Mouse (Mus musculus): Measurements from ENCODE around the gene Otub1. TPM values are rescaled to one million over a fixed set of nuclear protein-coding genes. Genes with fewer than 3 reads are reported as not detected.
A peak's percentile ranks its signal among the peaks of the same experiment; 100 is the strongest.

The Otub1 gene
- 242 and 249 TPM in 2 replicates for polyA plus RNA-seq (2015; fragmentation: Nextera tagmentation; extraction: Ambion mirVana)

DNA sequence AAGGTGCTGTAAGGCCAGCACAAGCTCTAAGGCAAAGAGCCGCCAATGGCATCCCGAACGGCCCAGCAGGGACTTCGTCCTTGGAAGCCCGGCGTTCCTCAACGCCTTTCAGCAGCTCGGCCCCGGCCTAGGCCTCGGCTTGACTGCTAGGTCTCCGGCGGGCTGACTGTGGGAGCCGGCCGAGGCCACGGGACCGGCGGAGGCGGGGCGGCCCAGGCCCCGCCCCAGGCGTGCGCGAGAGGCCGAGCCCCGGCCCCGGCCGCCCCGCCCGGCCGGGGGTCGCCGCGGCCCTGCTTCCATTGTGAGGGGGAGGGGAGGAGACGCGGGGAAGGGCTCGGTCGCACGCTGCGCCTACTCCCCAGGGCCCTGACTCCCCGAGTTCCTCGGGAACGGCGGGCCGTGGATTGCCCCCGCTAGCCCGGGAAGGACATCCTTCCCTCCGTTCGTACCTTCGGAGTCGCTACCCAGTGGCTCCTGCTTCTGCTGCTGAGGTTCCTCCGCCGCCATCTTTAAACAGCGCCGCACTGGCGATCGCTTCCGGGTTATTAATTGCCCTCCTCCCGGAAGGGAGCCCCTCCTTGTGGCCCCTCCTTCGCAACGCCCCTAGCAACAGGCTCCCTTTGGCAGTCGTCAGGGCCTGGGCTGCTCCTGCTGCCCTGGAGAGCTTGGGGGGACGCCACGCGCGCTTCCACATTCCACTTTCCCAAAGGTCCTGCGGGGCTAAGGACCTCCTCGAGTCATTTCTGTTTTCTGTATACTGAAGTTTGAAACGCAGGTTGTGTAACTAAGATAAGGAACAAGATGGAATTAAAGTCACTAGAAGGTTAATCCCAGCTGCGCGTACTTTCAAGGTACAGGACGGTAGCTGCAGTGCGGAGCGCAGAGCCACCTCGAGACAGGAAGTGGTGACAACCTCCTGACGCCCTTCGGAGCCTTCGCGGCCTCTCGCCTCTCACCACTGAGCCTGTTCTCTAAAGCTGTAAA lies at the start of gene Otub1:
Gene Otub1 (minus strand): TSS at position 564 of the 984 bp plus-strand sequence.
- H3K9me3 ChIP-seq (replicated peaks), result no peaks in the 10 kb centered on the region
- H3K9ac ChIP-seq, result peak within 1 kb of the TSS; percentile 85
- peaks cover 32% of the 10 kb centered on the region for H3K4me1 ChIP-seq
- under 1% methylated on average over 53 of the region's 79 CpGs for WGBS
- H3K36me3 ChIP-seq (ENCODE audit: poor library complexity, severe bottlenecking), result peaks cover 31% of the 10 kb centered on the region
- peak within 1 kb of the TSS; percentile 93 for H3K4me2 ChIP-seq
- no peaks in the 10 kb centered on the region for H3K27me3 ChIP-seq
- peak within 1 kb of the TSS; percentile 93 for H3K27ac ChIP-seq
- peak; percentile 97 for ATAC-seq
- peak within 1 kb of the TSS; percentile 85 for H3K4me3 ChIP-seq

DNA sequence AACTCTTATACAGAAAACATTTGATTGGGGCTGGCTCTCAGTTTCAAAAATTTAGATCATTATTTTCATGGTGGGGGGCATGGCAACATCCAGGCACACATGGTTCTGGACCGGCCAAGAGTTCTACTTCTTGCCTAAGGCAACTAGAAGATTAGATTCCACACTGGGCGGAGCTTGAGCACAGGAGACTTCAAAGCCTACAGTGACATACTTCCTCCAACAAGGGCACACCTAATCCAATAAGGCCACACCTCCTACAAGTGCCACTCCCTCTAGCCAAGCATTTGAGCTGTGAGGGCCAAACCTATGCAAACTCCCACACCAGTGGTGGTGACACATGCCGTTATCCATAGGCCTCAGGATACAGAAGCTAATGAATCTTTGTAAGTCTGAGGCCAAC lies 39.9 kb upstream of the Otub1 start:
- Histone ChIP-seq H3K27me3 (peaks cover 8% of the 10 kb centered on the region; the same call in 1 of the 2 replicates), H3K4me3 (no peak overlapping the region), H3K36me3 (ENCODE audit: poor library complexity, severe bottlenecking) (no peaks in the 10 kb centered on the region), H3K9ac (no peak overlapping the region), H3K9me3 (replicated peaks) (no peaks in the 10 kb centered on the region), H3K4me2 (no peak overlapping the region), H3K4me1 (peaks cover 4% of the 10 kb centered on the region), H3K27ac (no peak overlapping the region)
- 89% methylated on average over 3 of the region's 3 CpGs for WGBS
- ATAC-seq, result no peak

DNA sequence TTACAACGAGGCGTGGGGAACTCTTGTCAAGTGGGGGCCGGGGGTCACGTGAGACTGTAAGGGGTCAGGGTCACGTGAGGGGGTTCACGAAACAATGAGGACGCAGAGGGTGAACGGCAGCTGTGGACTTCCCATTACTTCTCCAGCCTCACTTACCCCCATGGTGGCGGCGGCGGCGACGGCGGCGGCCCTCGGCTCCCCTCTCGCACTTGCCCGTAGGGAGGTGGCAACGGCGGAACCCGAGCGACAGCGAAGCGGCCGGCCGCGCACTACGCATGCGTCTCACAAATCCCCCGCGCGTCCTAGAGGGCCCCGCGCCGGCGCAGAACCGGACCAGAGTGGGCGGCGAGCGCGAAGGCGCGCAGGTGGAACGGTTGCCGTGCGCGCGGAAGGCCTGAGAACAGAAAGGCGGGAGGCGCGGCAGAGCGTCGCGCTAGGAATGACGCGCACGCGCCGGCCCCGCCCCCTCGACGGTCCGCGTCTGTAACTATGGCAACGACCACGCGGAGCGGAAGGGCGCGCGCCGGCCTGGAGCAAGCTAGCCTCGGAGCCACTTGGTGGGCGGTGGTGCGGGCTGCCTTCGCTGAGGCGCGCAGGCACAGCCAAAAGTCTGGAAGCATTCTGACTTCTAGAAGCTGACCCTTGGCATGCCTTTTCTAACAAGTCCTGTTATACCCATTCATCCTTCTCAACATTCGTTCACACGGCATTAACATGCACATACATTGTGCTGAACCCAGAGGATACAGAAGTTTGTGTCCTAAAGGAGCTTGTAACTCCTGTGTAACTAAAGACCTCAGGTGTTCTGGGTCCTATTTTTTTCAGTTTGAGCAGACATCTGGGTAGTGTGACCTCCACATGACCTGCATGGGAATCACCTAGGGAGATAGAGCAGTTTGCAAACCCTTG lies 34.9 kb upstream of the Otub1 start, which contains the start of gene Naa40:
Gene Naa40 (minus strand): TSS at position 402 of the 909 bp plus-strand sequence.
- Histone ChIP-seq H3K4me3 (peak within 1 kb of the TSS; percentile 69), H3K9ac (peak within 1 kb of the TSS; percentile 87), H3K27ac (peak within 1 kb of the TSS; percentile 77), H3K36me3 (ENCODE audit: poor library complexity, severe bottlenecking) (peaks cover 18% of the 10 kb centered on the region; the same call in 1 of the 2 replicates), H3K4me2 (peak within 1 kb of the TSS; percentile 78), H3K4me1 (peaks cover 37% of the 10 kb centered on the region), H3K27me3 (peaks cover 8% of the 10 kb centered on the region; the same call in 1 of the 2 replicates), H3K9me3 (replicated peaks) (no peaks in the 10 kb centered on the region)
- under 1% methylated on average over 71 of the region's 80 CpGs for WGBS
- peak; percentile 98 for ATAC-seq

DNA sequence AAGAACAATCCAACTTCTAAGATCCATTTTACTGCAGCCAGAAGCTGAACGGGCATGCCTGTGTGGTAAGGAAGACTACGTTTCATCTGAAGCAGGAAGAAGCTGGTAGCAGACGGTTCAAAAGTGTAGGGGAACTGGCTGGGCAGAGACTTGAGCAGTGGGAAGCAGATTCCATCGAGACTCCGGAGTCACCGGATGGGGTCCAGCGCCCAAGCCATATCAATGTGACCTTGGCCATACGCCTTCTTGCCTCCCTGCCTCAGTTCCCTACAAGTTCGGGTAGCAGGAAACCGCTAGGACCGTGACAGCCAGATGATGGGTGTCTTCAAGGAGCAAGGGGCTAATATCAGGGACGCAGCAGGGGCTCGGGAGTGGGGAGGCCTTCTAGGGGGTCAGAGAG lies 34.2 kb upstream of the Otub1 start:
- Histone ChIP-seq H3K36me3 (ENCODE audit: poor library complexity, severe bottlenecking) (peaks cover 18% of the 10 kb centered on the region; the same call in 1 of the 2 replicates), H3K27ac (peak overlapping the region; percentile 77; the same call in 1 of the 2 replicates), H3K27me3 (peaks cover 8% of the 10 kb centered on the region; the same call in 1 of the 2 replicates), H3K4me2 (peak overlapping the region; percentile 78), H3K4me1 (peaks cover 39% of the 10 kb centered on the region), H3K4me3 (peak overlapping the region; percentile 69), H3K9ac (peak overlapping the region; percentile 87), H3K9me3 (replicated peaks) (no peaks in the 10 kb centered on the region)
- WGBS, result 2% methylated on average over 13 of the region's 13 CpGs
- no peak for ATAC-seq

DNA sequence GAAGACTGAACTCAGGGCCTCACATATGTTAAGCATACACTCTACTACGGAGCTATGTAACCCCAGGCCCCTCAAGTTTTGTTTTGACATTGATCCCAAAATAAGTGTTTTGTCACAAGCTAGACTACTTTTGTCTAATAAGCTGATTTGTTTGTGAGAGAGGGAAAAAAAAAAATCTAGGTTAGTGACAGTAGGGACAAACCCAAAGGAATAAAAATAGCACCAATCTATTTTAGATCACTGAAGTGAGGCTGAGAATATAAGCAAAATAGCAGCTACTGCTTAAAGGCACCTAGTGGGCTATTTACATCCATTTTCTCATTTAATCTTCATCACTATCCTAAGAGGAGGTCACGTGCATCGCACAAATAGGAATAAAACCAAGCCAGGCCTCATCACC lies 33.5 kb upstream of the Otub1 start:
- Histone ChIP-seq H3K4me3 (peak overlapping the region; percentile 69), H3K4me2 (peak overlapping the region; percentile 78), H3K9ac (peak overlapping the region; percentile 87), H3K9me3 (replicated peaks) (no peaks in the 10 kb centered on the region), H3K27me3 (peaks cover 8% of the 10 kb centered on the region; the same call in 1 of the 2 replicates), H3K27ac (no peak overlapping the region), H3K4me1 (peaks cover 45% of the 10 kb centered on the region), H3K36me3 (ENCODE audit: poor library complexity, severe bottlenecking) (peaks cover 18% of the 10 kb centered on the region; the same call in 1 of the 2 replicates)
- ATAC-seq, result no peak
- 88% methylated on average over 3 of the region's 3 CpGs for WGBS

DNA sequence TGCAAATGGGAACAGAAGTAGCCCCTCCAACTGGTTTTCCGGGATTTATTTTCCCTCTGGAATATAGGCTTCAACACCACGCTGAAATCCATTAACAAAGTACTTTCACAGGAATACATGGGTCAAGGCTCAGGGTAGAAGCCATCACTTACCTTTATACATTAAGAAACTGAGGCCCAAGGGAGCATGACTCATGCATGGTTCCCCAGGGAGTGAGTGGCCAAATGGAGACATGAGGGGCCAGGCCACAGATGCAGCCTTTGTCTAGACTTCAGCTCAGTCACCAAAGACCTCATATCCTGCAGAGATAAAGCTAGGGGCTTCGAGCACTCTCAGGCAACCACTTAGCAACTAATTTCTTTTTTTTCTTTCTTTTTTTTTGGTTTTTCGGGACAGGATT lies 30.6 kb upstream of the Otub1 start:
- H3K27ac ChIP-seq, result no peak overlapping the region
- no peak for ATAC-seq
- no peaks in the 10 kb centered on the region for H3K27me3 ChIP-seq
- H3K36me3 ChIP-seq (ENCODE audit: poor library complexity, severe bottlenecking), result peaks cover 46% of the 10 kb centered on the region
- no peak overlapping the region for H3K9ac ChIP-seq
- H3K4me1 ChIP-seq, result peaks cover 45% of the 10 kb centered on the region
- 81% methylated on average over 4 of the region's 4 CpGs for WGBS
- H3K4me3 ChIP-seq, result no peak overlapping the region
- H3K4me2 ChIP-seq, result no peak overlapping the region
- H3K9me3 ChIP-seq (replicated peaks), result no peaks in the 10 kb centered on the region

DNA sequence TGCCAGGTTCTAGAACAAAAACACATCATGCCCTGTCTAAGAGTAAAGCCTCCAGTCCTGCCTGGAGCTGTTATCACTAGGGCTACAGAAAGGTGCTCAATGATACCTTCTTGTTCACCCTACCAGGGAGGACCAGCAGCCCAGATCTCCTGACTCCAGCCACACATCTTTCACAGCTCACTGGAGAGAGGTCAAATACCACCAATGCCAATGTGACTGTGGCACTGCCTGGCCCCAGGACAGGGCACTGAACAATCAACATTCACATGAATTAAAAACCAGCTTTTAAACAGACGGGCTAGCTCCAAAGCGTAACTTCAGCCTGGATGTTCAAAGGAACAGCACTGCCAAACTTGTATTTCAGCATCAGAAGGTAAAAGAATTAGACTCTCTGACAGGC lies 29.9 kb upstream of the Otub1 start:
- 90% methylated on average over 2 of the region's 2 CpGs for WGBS
- H3K27me3 ChIP-seq, result no peaks in the 10 kb centered on the region
- H3K9me3 ChIP-seq (replicated peaks), result no peaks in the 10 kb centered on the region
- H3K4me3 ChIP-seq, result no peak overlapping the region
- H3K36me3 ChIP-seq (ENCODE audit: poor library complexity, severe bottlenecking), result peaks cover 53% of the 10 kb centered on the region
- H3K4me2 ChIP-seq, result no peak overlapping the region
- no peak overlapping the region for H3K27ac ChIP-seq
- H3K9ac ChIP-seq, result 0 out of 2 replicates have a peak overlapping the region, but pooled peaks have one; percentile 43
- H3K4me1 ChIP-seq, result peaks cover 41% of the 10 kb centered on the region
- ATAC-seq, result no peak

DNA sequence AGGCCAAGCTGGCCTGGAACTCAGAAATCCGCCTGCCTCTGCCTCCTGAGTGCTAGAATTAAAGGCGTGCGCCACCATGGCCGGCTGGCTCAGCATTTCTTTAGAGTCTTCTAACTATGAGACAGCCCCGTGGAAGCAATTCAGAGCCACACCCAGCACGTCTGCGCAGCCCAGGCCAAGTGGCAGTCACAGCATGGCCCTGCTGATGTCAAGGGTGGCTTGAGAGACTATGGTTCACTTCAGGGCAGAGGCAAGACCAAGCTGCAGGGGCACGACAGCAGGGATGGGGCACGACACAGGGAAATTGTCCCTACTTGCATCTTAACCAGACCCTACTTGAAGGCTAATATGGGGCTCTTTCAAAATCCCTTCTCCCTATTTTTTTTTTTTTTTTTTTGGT lies 29.3 kb upstream of the Otub1 start:
- H3K9me3 ChIP-seq (replicated peaks), result no peaks in the 10 kb centered on the region
- no peak overlapping the region for H3K4me3 ChIP-seq
- H3K4me1 ChIP-seq, result peaks cover 40% of the 10 kb centered on the region
- WGBS, result 92% methylated on average over 9 of the region's 9 CpGs
- H3K9ac ChIP-seq, result no peak overlapping the region
- peaks cover 59% of the 10 kb centered on the region for H3K36me3 ChIP-seq (ENCODE audit: poor library complexity, severe bottlenecking)
- H3K27ac ChIP-seq, result no peak overlapping the region
- no peaks in the 10 kb centered on the region for H3K27me3 ChIP-seq
- H3K4me2 ChIP-seq, result no peak overlapping the region
- ATAC-seq, result no peak

DNA sequence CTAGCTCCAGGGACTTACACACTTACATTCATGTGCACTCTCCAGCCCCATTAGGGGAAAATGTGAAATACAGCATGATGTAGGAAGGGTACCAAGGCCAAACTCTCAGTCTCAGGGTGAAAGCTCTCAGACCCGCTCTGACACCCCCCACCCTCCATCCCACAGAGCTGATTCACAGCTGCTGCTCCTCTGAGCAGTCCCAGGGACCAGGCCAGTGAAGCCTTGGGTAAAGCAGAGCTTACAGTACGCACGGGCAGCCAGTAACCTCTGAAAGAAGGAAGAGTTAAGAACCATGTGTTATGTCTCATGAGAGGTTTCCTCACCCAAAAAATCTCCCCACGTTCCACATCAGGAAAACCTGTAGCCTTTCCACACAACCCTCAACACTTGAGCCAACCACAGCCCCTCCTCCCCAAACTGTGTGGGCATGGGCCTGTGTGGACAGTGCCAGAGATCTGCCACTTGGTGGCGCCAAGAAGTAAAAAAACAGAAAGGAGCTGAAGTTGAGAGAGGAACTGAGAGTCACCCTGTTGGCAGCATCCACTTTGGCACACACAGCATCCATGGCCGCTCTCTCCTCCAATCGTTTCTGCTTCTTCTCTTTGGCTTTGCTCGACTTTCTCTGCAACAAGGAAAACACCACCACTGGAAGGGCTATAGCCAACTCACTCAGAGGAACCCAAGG lies 28.6 kb upstream of the Otub1 start:
- no peaks in the 10 kb centered on the region for H3K9me3 ChIP-seq (replicated peaks)
- H3K4me2 ChIP-seq, result no peak overlapping the region
- H3K27ac ChIP-seq, result no peak overlapping the region
- peaks cover 67% of the 10 kb centered on the region for H3K36me3 ChIP-seq (ENCODE audit: poor library complexity, severe bottlenecking)
- peaks cover 32% of the 10 kb centered on the region for H3K4me1 ChIP-seq
- H3K4me3 ChIP-seq, result no peak overlapping the region
- H3K9ac ChIP-seq, result no peak overlapping the region
- WGBS, result 52% methylated on average over 8 of the region's 8 CpGs
- peak; percentile 93 for ATAC-seq
- H3K27me3 ChIP-seq, result no peaks in the 10 kb centered on the region

DNA sequence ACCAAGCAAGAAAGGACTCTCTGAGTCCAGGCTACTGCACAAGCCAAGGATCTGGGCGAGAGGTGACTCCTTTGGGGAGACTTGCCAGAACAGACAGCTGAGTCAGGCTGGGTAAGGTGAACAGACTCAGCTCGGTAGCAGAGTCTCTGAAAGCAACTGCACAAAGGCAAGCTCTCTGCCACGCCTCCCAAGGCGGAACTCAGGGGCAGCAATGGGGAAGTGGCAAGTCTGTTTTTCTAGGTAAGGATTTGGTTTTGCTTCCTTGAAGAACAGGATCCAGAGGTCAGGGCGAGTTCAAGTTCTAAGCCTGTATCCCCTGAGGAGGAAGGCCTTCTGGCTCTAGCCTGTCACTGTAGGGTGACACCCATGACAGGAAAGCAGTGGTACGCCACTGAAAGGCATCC lies 20.4 kb upstream of the Otub1 start:
- Histone ChIP-seq H3K27me3 (no peaks in the 10 kb centered on the region), H3K9ac (no peak overlapping the region), H3K4me1 (no peaks in the 10 kb centered on the region), H3K9me3 (replicated peaks) (no peaks in the 10 kb centered on the region), H3K27ac (no peak overlapping the region), H3K36me3 (ENCODE audit: poor library complexity, severe bottlenecking) (peaks cover 67% of the 10 kb centered on the region), H3K4me3 (no peak overlapping the region), H3K4me2 (no peak overlapping the region)
- ATAC-seq, result no peak
- WGBS, result 75% methylated on average over 6 of the region's 6 CpGs

DNA sequence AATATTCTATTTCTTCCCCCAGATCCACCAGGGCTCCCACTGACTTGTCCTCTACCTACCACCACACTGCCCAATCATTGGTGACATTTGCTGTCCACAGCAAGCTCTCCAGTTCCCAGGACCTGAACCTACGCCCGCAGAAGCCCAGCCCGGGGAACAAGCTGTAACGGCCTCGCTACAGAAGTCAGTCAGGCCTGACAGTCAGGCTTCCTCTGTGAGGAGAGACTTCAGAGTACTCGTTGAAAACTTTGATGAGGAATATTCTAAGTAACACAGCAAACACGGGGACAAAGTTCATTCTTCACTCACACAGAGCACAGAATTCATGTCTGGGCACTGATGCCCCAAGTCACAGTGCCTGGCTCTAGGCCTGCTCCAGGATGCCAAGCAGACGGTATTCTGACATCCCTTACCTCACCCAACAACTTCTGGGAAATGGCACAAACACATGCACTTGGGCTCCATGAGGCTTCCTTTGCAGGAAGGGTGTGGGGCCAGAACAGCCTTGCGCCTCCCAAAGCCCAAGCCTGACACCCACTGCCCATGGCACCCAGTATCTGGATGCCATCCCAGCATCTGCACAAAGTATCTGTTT lies 19.1 kb upstream of the Otub1 start:
- H3K4me3 ChIP-seq, result no peak overlapping the region
- ATAC-seq, result no peak
- no peaks in the 10 kb centered on the region for H3K4me1 ChIP-seq
- H3K36me3 ChIP-seq (ENCODE audit: poor library complexity, severe bottlenecking), result peaks cover 54% of the 10 kb centered on the region
- no peak overlapping the region for H3K9ac ChIP-seq
- H3K4me2 ChIP-seq, result no peak overlapping the region
- 89% methylated on average over 9 of the region's 9 CpGs for WGBS
- H3K27ac ChIP-seq, result no peak overlapping the region
- H3K9me3 ChIP-seq (replicated peaks), result no peaks in the 10 kb centered on the region
- no peaks in the 10 kb centered on the region for H3K27me3 ChIP-seq

All from forebrain, embryonic 13.5 days (tissue).